Mouse (Mus musculus): Measurements from ENCODE around the gene Uba7.

DNA sequence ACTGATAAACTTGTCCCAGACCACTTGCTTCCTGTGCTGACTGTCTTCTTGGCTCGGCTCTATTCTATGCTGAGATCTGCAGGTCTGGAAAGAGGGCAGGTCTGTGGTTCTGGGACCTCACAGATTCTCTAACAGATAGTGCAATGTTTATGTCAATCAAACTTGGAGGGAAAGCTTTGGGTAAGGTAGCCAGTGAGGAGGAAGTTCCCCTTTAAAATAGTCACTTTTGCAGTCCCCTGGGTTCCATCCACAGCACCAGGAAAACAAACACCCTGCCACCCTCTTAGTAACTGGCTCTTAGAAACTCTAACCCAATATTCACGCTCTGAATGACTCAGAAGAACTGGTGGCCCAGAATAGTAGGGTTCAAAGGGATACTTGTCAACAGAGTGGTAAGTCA is 19.2 kb downstream of the Uba7 start:
- no peak for TF ChIP-seq TCF12 (IDR thresholded peaks at IDR 0.05; ENCODE audit: low read depth, low read length)
- no peak for TF ChIP-seq ZMIZ1 (IDR thresholded peaks at IDR 0.05; ENCODE audit: low read depth, low read length)
- no peak for TF ChIP-seq MEF2A (IDR thresholded peaks at IDR 0.05; ENCODE audit: extremely low read depth, insufficient replicate concordance, low read depth, low read length, poor library complexity, severe bottlenecking)
- no peak for TF ChIP-seq EP300 (IDR thresholded peaks at IDR 0.05; ENCODE audit: low read depth in 1 of 2, low read length in 2 of 2)
- no peak for TF ChIP-seq POLR2A (IDR thresholded peaks at IDR 0.05; ENCODE audit: control insufficient read depth in 1 of 2, insufficient read depth in 1 of 2, low read depth in 1 of 2, low read length in 2 of 2, poor library complexity in 1 of 2)

All from MEL (cell line).